Mouse (Mus musculus) midbrain, embryonic 12.5 days (tissue): ENCODE data around the gene Epas1. TPM values are rescaled to one million over a fixed set of nuclear protein-coding genes. Genes with fewer than 3 reads are reported as not detected.
A peak's percentile ranks its signal among the peaks of the same experiment; 100 is the strongest.

Source experiments
- ATAC-seq: fragments of 200-750 bp; cut with Nextera tagmentation; 2 replicates; pipeline ENCODE4 v1.8.0; 2017; ENCODE audit warnings: low read depth, moderate TSS enrichment, moderate library complexity; ENCODE audit not compliant: low FRiP score
- H3K27ac ChIP-seq: fragments of 300-500 bp; sonication (generic); replicated peaks from 2 replicates; pipeline ENCODE4 v1.5.1; 2016; ENCODE audit warnings: mild to moderate bottlenecking
- H3K27me3 ChIP-seq: fragments of 300-500 bp; sonication (generic); 2 replicates; pipeline ENCODE4 v1.6.1; 2016; ENCODE audit warnings: mild to moderate bottlenecking
- H3K36me3 ChIP-seq: fragments of 300-500 bp; sonication (generic); 2 replicates; pipeline ENCODE4 v1.6.1; 2016
- H3K4me1 ChIP-seq: fragments of 300-500 bp; sonication (generic); 2 replicates; pipeline ENCODE4 v1.6.1; 2016
- H3K4me2 ChIP-seq: fragments of 300-500 bp; sonication (generic); replicated peaks from 2 replicates; pipeline ENCODE4 v1.6.1; 2016; ENCODE audit warnings: mild to moderate bottlenecking, moderate library complexity
- H3K4me3 ChIP-seq: fragments of 300-500 bp; sonication (generic); 2 replicates; pipeline ENCODE4 v1.5.1; 2016; ENCODE audit warnings: mild to moderate bottlenecking
- H3K9ac ChIP-seq: fragments of 300-500 bp; sonication (generic); replicated peaks from 2 replicates; pipeline ENCODE4 v1.6.1; 2016; ENCODE audit warnings: mild to moderate bottlenecking, moderate library complexity
- H3K9me3 ChIP-seq: fragments of 300-500 bp; sonication (generic); 2 replicates; pipeline ENCODE4 v1.6.1; 2016; ENCODE audit warnings: mild to moderate bottlenecking
- WGBS: fragments of 180-500 bp; shearing (Covaris S2); methylation state at CpG from one replicate; pipeline ENCODE4 v1.1.7; 2016; 5-methylcytosine and 5-hydroxymethylcytosine counted together
- polyA plus RNA-seq: library from polyadenylated mRNA; unstranded; fragments of >200 nt; fragmentation: Nextera tagmentation; extraction: Ambion mirVana; gene quantifications from 2 replicates; pipeline ENCODE4 v1.2.1, GENCODE M21; 2016

The Epas1 gene
- polyA plus RNA-seq, result 3.4 and 3.9 TPM in 2 replicates

GRCm38 (mm10) chr17:86753130-86753821 lies at the start of gene Epas1:
TSS of gene Epas1 (plus strand) at chr17:86753700.
- Histone ChIP-seq H3K9ac (peak within 1 kb of the TSS; percentile 48), H3K4me3 (peak within 1 kb of the TSS; percentile 51), H3K4me2 (peak within 1 kb of the TSS; percentile 85), H3K9me3 (no peaks in the 10 kb centered on the region), H3K27ac (no peak within 1 kb of the TSS), H3K4me1 (peaks cover 21% of the 10 kb centered on the region), H3K36me3 (no peaks in the 10 kb centered on the region), H3K27me3 (peaks cover 79% of the 10 kb centered on the region)
- 1% methylated on average over 56 of the region's 60 CpGs for WGBS
- ATAC-seq, result peak; percentile 98

GRCm38 (mm10) chr17:86705236-86705635 lies 48.3 kb upstream of the Epas1 start:
- no peak overlapping the region for H3K4me3 ChIP-seq
- H3K4me1 ChIP-seq, result no peaks in the 10 kb centered on the region
- no peaks in the 10 kb centered on the region for H3K27me3 ChIP-seq
- WGBS, result 88% methylated on average over 3 of the region's 3 CpGs
- no peak overlapping the region for H3K4me2 ChIP-seq
- no peak overlapping the region for H3K9ac ChIP-seq
- no peaks in the 10 kb centered on the region for H3K36me3 ChIP-seq
- no peak overlapping the region for H3K27ac ChIP-seq
- H3K9me3 ChIP-seq, result no peaks in the 10 kb centered on the region
- no peak for ATAC-seq

DNA sequence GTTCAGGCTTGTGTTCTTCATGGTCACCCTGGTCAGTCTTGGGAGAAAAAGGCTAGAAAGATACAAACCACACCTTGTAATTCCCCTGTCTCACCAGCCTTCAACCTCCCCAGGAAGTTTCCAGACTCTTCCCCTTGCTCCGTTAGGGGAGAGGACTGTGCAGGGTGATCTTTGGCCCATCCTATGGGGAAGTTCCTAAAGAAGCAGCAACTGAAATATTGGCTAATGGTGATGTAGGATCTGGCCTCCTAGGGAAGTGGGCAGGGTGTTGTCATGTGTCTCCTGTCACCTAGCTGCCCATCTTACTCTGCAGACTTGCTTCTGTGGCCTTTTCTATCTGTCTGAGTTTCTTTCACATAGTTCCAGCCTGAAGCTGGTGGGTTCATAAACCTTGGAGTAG lies 47.0 kb upstream of the Epas1 start:
- H3K9ac ChIP-seq, result no peak overlapping the region
- H3K4me3 ChIP-seq, result no peak overlapping the region
- no peaks in the 10 kb centered on the region for H3K27me3 ChIP-seq
- no peaks in the 10 kb centered on the region for H3K36me3 ChIP-seq
- no peak for ATAC-seq
- no peak overlapping the region for H3K27ac ChIP-seq
- H3K4me1 ChIP-seq, result no peaks in the 10 kb centered on the region
- no peak overlapping the region for H3K4me2 ChIP-seq
- H3K9me3 ChIP-seq, result no peaks in the 10 kb centered on the region
- 94% methylated on average over 1 of the region's 1 CpGs for WGBS

- Histone ChIP-seq H3K4me3 (no peak overlapping the region), H3K27me3 (no peaks in the 10 kb centered on the region), H3K4me1 (no peaks in the 10 kb centered on the region), H3K4me2 (no peak overlapping the region), H3K9ac (no peak overlapping the region), H3K36me3 (no peaks in the 10 kb centered on the region), H3K27ac (no peak overlapping the region), H3K9me3 (no peaks in the 10 kb centered on the region)
- WGBS, result 82% methylated on average over 8 of the region's 8 CpGs
- ATAC-seq, result no peak
Observed at GRCm38 (mm10) chr17:86709803-86710202, 43.7 kb upstream of the Epas1 start.

- Histone ChIP-seq H3K4me2 (no peak overlapping the region), H3K4me3 (no peak overlapping the region), H3K9me3 (no peaks in the 10 kb centered on the region), H3K4me1 (no peaks in the 10 kb centered on the region), H3K27ac (no peak overlapping the region), H3K27me3 (no peaks in the 10 kb centered on the region), H3K9ac (no peak overlapping the region), H3K36me3 (no peaks in the 10 kb centered on the region)
- no peak for ATAC-seq
- WGBS, result 82% methylated on average over 8 of the region's 8 CpGs
Observed at GRCm38 (mm10) chr17:86710379-86710778, 43.1 kb upstream of the Epas1 start.

- 84% methylated on average over 5 of the region's 5 CpGs for WGBS
- H3K4me3 ChIP-seq, result no peak overlapping the region
- no peaks in the 10 kb centered on the region for H3K36me3 ChIP-seq
Observed at GRCm38 (mm10) chr17:86711949-86712348, 41.6 kb upstream of the Epas1 start.

DNA sequence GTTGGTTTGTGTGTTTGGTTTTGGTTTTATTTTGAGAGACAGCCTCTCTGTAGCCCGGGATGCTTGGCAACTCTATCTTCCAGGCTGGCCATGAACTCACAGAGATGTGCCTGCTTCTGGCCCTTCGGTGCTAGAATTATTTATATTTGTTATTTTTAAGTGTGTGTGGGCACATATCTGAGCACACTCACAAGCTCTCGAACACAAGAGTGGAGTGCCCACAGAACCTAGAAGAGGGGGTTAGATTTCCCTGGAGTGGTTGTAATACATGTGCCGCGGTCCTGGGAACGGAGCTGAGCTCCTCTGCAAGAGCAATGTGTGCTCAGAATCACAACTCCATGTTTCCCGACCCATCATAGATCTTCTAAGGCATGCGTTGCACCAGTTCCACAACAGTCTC lies 40.9 kb upstream of the Epas1 start:
- ATAC-seq, result no peak
- Histone ChIP-seq H3K9ac (no peak overlapping the region), H3K4me2 (no peak overlapping the region), H3K9me3 (no peaks in the 10 kb centered on the region), H3K4me1 (no peaks in the 10 kb centered on the region), H3K36me3 (no peaks in the 10 kb centered on the region), H3K27ac (no peak overlapping the region), H3K4me3 (no peak overlapping the region), H3K27me3 (no peaks in the 10 kb centered on the region)
- WGBS, result 93% methylated on average over 8 of the region's 8 CpGs

More at GRCm38 (mm10) chr17:86711949-86712348, 41.6 kb upstream of the Epas1 start:
- ATAC-seq, result no peak
- Histone ChIP-seq H3K27me3 (no peaks in the 10 kb centered on the region), H3K27ac (no peak overlapping the region), H3K9me3 (no peaks in the 10 kb centered on the region), H3K4me1 (no peaks in the 10 kb centered on the region), H3K9ac (no peak overlapping the region), H3K4me2 (no peak overlapping the region)

GRCm38 (mm10) chr17:86713591-86713990 lies 39.9 kb upstream of the Epas1 start:
- Histone ChIP-seq H3K4me2 (no peak overlapping the region), H3K4me1 (no peaks in the 10 kb centered on the region), H3K4me3 (no peak overlapping the region), H3K9ac (no peak overlapping the region), H3K27ac (no peak overlapping the region), H3K9me3 (no peaks in the 10 kb centered on the region), H3K36me3 (no peaks in the 10 kb centered on the region), H3K27me3 (no peaks in the 10 kb centered on the region)
- 32% methylated on average over 8 of the region's 8 CpGs for WGBS
- ATAC-seq, result no peak

- WGBS, result 69% methylated on average over 8 of the region's 8 CpGs
- no peak for ATAC-seq
- H3K4me3 ChIP-seq, result no peak overlapping the region
- H3K4me1 ChIP-seq, result no peaks in the 10 kb centered on the region
- no peaks in the 10 kb centered on the region for H3K36me3 ChIP-seq
- H3K27me3 ChIP-seq, result no peaks in the 10 kb centered on the region
- no peak overlapping the region for H3K27ac ChIP-seq
- no peak overlapping the region for H3K4me2 ChIP-seq
- H3K9me3 ChIP-seq, result no peaks in the 10 kb centered on the region
- H3K9ac ChIP-seq, result no peak overlapping the region
Observed at GRCm38 (mm10) chr17:86724786-86725415, 28.6 kb upstream of the Epas1 start.

DNA sequence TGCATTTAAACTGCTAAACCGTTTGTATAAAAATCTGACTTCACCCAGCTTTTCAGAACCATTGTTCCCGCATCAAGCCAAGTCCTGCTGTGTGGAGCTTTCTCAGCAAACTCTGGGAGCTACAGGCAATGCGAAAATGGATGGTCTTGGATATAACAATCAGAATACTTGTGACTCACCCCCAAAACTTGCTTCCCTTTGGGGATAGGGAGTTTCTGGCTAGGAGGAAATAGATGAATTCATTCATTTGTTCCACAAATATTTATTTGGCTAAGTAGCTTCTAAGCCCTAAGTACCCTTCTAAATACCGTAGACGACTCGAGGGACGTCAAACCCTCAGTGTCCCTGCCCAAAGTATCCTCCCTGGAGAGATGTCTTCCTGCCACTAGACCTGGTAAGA lies 27.0 kb upstream of the Epas1 start:
- no peak overlapping the region for H3K4me2 ChIP-seq
- H3K9me3 ChIP-seq, result no peaks in the 10 kb centered on the region
- 76% methylated on average over 7 of the region's 7 CpGs for WGBS
- no peak overlapping the region for H3K4me3 ChIP-seq
- H3K36me3 ChIP-seq, result no peaks in the 10 kb centered on the region
- no peak overlapping the region for H3K27ac ChIP-seq
- H3K4me1 ChIP-seq, result no peaks in the 10 kb centered on the region
- H3K27me3 ChIP-seq, result peaks cover 4% of the 10 kb centered on the region; the same call in 1 of the 2 replicates
- no peak for ATAC-seq
- no peak overlapping the region for H3K9ac ChIP-seq

DNA sequence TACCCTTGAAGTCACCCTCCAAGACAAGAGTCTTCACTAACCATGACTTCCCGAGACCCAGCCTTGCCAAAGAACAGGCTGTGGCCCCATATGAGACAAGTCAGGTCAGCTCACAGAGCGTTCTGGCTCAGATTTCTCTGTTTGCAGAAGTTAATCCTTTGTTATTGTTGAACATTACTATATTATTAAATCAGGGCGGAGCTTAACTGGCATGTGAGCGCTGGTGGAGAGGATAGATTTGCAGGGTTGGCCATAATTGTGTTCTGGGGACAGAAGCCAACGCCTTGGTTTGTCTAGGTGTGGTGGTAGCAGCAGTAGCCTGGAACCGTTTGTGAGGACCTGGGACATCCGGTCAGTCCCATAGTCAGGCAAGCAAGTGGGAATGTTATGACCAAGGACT lies 26.5 kb upstream of the Epas1 start:
- Histone ChIP-seq H3K27me3 (peaks cover 4% of the 10 kb centered on the region; the same call in 1 of the 2 replicates), H3K4me3 (no peak overlapping the region), H3K27ac (no peak overlapping the region), H3K4me2 (no peak overlapping the region), H3K9ac (no peak overlapping the region), H3K9me3 (no peaks in the 10 kb centered on the region), H3K4me1 (peaks cover 3% of the 10 kb centered on the region), H3K36me3 (no peaks in the 10 kb centered on the region)
- WGBS, result 87% methylated on average over 7 of the region's 7 CpGs
- no peak for ATAC-seq

DNA sequence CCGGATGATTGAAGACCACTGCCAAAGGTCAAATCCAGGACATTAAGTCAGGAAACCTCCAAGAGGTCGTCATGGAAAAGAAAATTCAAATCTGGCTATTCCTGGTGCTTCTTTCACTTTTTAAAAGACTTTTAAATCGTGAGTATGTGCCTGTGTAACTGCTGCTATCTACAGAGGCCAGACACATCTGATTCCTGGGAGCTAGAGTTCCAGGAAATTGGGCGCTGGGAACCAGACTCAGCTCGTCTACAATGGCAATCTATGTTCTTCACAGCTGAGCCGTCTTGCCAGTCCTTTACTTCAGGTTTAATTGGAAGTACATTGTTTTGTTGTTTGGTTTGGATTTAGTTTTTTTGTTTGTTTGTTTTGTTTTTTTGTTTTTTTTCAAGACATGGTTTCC lies 22.2 kb upstream of the Epas1 start:
- no peak for ATAC-seq
- no peaks in the 10 kb centered on the region for H3K9me3 ChIP-seq
- peaks cover 8% of the 10 kb centered on the region; the same call in 1 of the 2 replicates for H3K27me3 ChIP-seq
- H3K9ac ChIP-seq, result no peak overlapping the region
- no peaks in the 10 kb centered on the region for H3K36me3 ChIP-seq
- no peak overlapping the region for H3K4me2 ChIP-seq
- H3K4me3 ChIP-seq, result no peak overlapping the region
- H3K27ac ChIP-seq, result no peak overlapping the region
- WGBS, result 84% methylated on average over 6 of the region's 6 CpGs
- peaks cover 4% of the 10 kb centered on the region for H3K4me1 ChIP-seq
